Mouse (Mus musculus) kidney, embryonic 15.5 days (tissue): ENCODE data around the gene Rab25. TPM values are rescaled to one million over a fixed set of nuclear protein-coding genes. Genes with fewer than 3 reads are reported as not detected.

Source experiments
- ATAC-seq: fragments of 200-750 bp; cut with Nextera tagmentation; replicated peaks from 2 replicates; pipeline ENCODE4 v1.8.0; 2017; ENCODE audit warnings: moderate TSS enrichment; ENCODE audit not compliant: low FRiP score
- H3K27ac ChIP-seq: fragments of 300-500 bp; sonication (generic); 2 replicates; pipeline ENCODE4 v1.5.1; 2015; ENCODE audit warnings: mild to moderate bottlenecking, inconsistent platforms
- H3K27me3 ChIP-seq: fragments of 300-500 bp; sonication (generic); 2 replicates; pipeline ENCODE4 v1.6.1; 2015; ENCODE audit warnings: inconsistent platforms
- H3K36me3 ChIP-seq: fragments of 300-500 bp; sonication (generic); 2 replicates; pipeline ENCODE4 v1.6.1; 2015; ENCODE audit warnings: inconsistent platforms
- H3K4me1 ChIP-seq: fragments of 300-500 bp; sonication (generic); 2 replicates; pipeline ENCODE4 v1.6.1; 2015; ENCODE audit warnings: inconsistent platforms
- H3K4me2 ChIP-seq: fragments of 300-500 bp; sonication (generic); 2 replicates; pipeline ENCODE4 v1.6.1; 2015; ENCODE audit warnings: moderate library complexity, mild to moderate bottlenecking, inconsistent platforms
- H3K4me3 ChIP-seq: fragments of 300-500 bp; sonication (generic); replicated peaks from 2 replicates; pipeline ENCODE4 v1.5.1; 2015; ENCODE audit warnings: mild to moderate bottlenecking, inconsistent platforms
- H3K9ac ChIP-seq: fragments of 300-500 bp; sonication (generic); 2 replicates; pipeline ENCODE4 v1.6.1; 2015; ENCODE audit warnings: mild to moderate bottlenecking, inconsistent platforms
- H3K9me3 ChIP-seq: fragments of 300-500 bp; sonication (generic); replicated peaks from 2 replicates; pipeline ENCODE4 v1.6.1; 2016; ENCODE audit warnings: inconsistent platforms
- WGBS: fragments of 180-500 bp; shearing (Covaris S2); methylation state at CpG from one replicate; pipeline ENCODE4 v1.1.7; 2015; ENCODE audit warnings: mixed read lengths; 5-methylcytosine and 5-hydroxymethylcytosine counted together
- polyA plus RNA-seq: library from polyadenylated mRNA; unstranded; fragments of >200 nt; fragmentation: Nextera tagmentation; extraction: Ambion mirVana; gene quantifications from 2 replicates; pipeline ENCODE4 v1.2.1, GENCODE M21; 2015

Gene Rab25
- polyA plus RNA-seq, 1 experiment from 2014 or later: 15.1 TPM

GRCm38 (mm10) chr3:88552082-88552645 lies 4.1 kb upstream of the Rab25 start:
- Histone ChIP-seq H3K27ac (peak overlapping the region; percentile 99), H3K4me3 (peak overlapping the region; percentile 94), H3K9ac (peak overlapping the region; percentile 59), H3K27me3 (no peaks in the 10 kb centered on the region), H3K4me2 (peak overlapping the region; percentile 84), H3K36me3 (peaks cover 23% of the 10 kb centered on the region), H3K4me1 (peaks cover 42% of the 10 kb centered on the region), H3K9me3 (no peaks in the 10 kb centered on the region)
- ATAC-seq: no peak
- WGBS: 20% methylated on average over 16 of the region's 16 CpGs

GRCm38 (mm10) chr3:88551586-88551985 lies 3.5 kb upstream of the Rab25 start:
- Histone ChIP-seq H3K9ac (no peak overlapping the region), H3K27ac (peak overlapping the region; percentile 41; the same call in 1 of the 2 replicates), H3K9me3 (no peaks in the 10 kb centered on the region), H3K4me2 (peak overlapping the region; percentile 84), H3K4me3 (peak overlapping the region; percentile 4; the same call in 1 of the 2 replicates), H3K27me3 (no peaks in the 10 kb centered on the region), H3K36me3 (peaks cover 17% of the 10 kb centered on the region), H3K4me1 (peaks cover 46% of the 10 kb centered on the region)
- ATAC-seq: no peak
- 75% methylated on average over 4 of the region's 4 CpGs for WGBS

GRCm38 (mm10) chr3:88546674-88547418 lies 1.3 kb downstream of the Rab25 start:
- no peak overlapping the region for H3K4me2 ChIP-seq

GRCm38 (mm10) chr3:88544955-88545591 lies 3.0 kb downstream of the Rab25 start:
- H3K9me3 ChIP-seq: no peaks in the 10 kb centered on the region
- no peak overlapping the region for H3K4me3 ChIP-seq
- 51% methylated on average over 20 of the region's 20 CpGs for WGBS
- peaks cover 19% of the 10 kb centered on the region for H3K36me3 ChIP-seq
- no peak for ATAC-seq
- no peak overlapping the region for H3K4me2 ChIP-seq
- no peak overlapping the region for H3K9ac ChIP-seq
- peaks cover 38% of the 10 kb centered on the region for H3K4me1 ChIP-seq
- H3K27ac ChIP-seq: peak overlapping the region; percentile 30; the same call in 1 of the 2 replicates
- H3K27me3 ChIP-seq: no peaks in the 10 kb centered on the region

More at GRCm38 (mm10) chr3:88546674-88547418, 1.3 kb downstream of the Rab25 start:
- H3K36me3 ChIP-seq: 0 out of 2 replicates have a peak, but pooled peaks cover 4% of the 10 kb centered on the region
- no peak for ATAC-seq
- H3K4me1 ChIP-seq: peaks cover 40% of the 10 kb centered on the region
- H3K9ac ChIP-seq: no peak overlapping the region
- no peaks in the 10 kb centered on the region for H3K27me3 ChIP-seq
- WGBS: 77% methylated on average over 6 of the region's 6 CpGs
- H3K4me3 ChIP-seq: no peak overlapping the region
- no peak overlapping the region for H3K27ac ChIP-seq
- H3K9me3 ChIP-seq: no peaks in the 10 kb centered on the region

- 33% methylated on average over 5 of the region's 5 CpGs for WGBS
- no peak for ATAC-seq
- Histone ChIP-seq H3K27me3 (no peaks in the 10 kb centered on the region), H3K9me3 (no peaks in the 10 kb centered on the region), H3K4me3 (no peak overlapping the region), H3K9ac (no peak overlapping the region), H3K36me3 (peaks cover 23% of the 10 kb centered on the region), H3K4me2 (no peak overlapping the region), H3K4me1 (peaks cover 42% of the 10 kb centered on the region), H3K27ac (no peak overlapping the region; the same call in 1 of the 2 replicates)
Measured at GRCm38 (mm10) chr3:88544514-88544913, 3.6 kb downstream of the Rab25 start.

- WGBS: 60% methylated on average over 5 of the region's 5 CpGs
- Histone ChIP-seq H3K4me2 (no peak overlapping the region), H3K9me3 (no peaks in the 10 kb centered on the region), H3K36me3 (peaks cover 23% of the 10 kb centered on the region), H3K27me3 (no peaks in the 10 kb centered on the region), H3K4me3 (no peak overlapping the region), H3K27ac (no peak overlapping the region), H3K4me1 (peaks cover 46% of the 10 kb centered on the region), H3K9ac (no peak overlapping the region)
- no peak for ATAC-seq
Measured at GRCm38 (mm10) chr3:88543651-88544410, 4.3 kb downstream of the Rab25 start.

- peaks cover 48% of the 10 kb centered on the region for H3K4me1 ChIP-seq
Measured at GRCm38 (mm10) chr3:88543174-88543573, 4.9 kb downstream of the Rab25 start.

GRCm38 (mm10) chr3:88542486-88542885 lies 5.6 kb downstream of the Rab25 start:
- 54% methylated on average over 4 of the region's 4 CpGs for WGBS
- no peak overlapping the region for H3K4me3 ChIP-seq
- no peak for ATAC-seq

More at GRCm38 (mm10) chr3:88543174-88543573, 4.9 kb downstream of the Rab25 start:
- no peak overlapping the region for H3K4me2 ChIP-seq
- WGBS: 83% methylated on average over 8 of the region's 8 CpGs
- no peaks in the 10 kb centered on the region for H3K9me3 ChIP-seq
- H3K27ac ChIP-seq: no peak overlapping the region
- no peak for ATAC-seq
- H3K27me3 ChIP-seq: no peaks in the 10 kb centered on the region
- H3K36me3 ChIP-seq: peaks cover 29% of the 10 kb centered on the region
- no peak overlapping the region for H3K4me3 ChIP-seq
- H3K9ac ChIP-seq: no peak overlapping the region

GRCm38 (mm10) chr3:88541622-88542401 lies 6.3 kb downstream of the Rab25 start:
- Histone ChIP-seq H3K4me1 (peaks cover 56% of the 10 kb centered on the region), H3K4me3 (no peak overlapping the region), H3K36me3 (peaks cover 42% of the 10 kb centered on the region), H3K27me3 (no peaks in the 10 kb centered on the region), H3K4me2 (no peak overlapping the region), H3K9ac (no peak overlapping the region), H3K27ac (peak overlapping the region; percentile 39; the same call in 1 of the 2 replicates), H3K9me3 (no peaks in the 10 kb centered on the region)
- ATAC-seq: no peak
- 72% methylated on average over 7 of the region's 7 CpGs for WGBS

More at GRCm38 (mm10) chr3:88542486-88542885, 5.6 kb downstream of the Rab25 start:
- Histone ChIP-seq H3K4me2 (no peak overlapping the region), H3K4me1 (peaks cover 53% of the 10 kb centered on the region), H3K27ac (no peak overlapping the region), H3K9me3 (no peaks in the 10 kb centered on the region), H3K36me3 (peaks cover 36% of the 10 kb centered on the region), H3K9ac (no peak overlapping the region), H3K27me3 (no peaks in the 10 kb centered on the region)

- Histone ChIP-seq H3K36me3 (peaks cover 52% of the 10 kb centered on the region), H3K9ac (no peak overlapping the region), H3K4me2 (no peak overlapping the region), H3K27me3 (no peaks in the 10 kb centered on the region), H3K4me1 (peaks cover 68% of the 10 kb centered on the region), H3K27ac (peak overlapping the region; percentile 5; the same call in 1 of the 2 replicates), H3K9me3 (no peaks in the 10 kb centered on the region), H3K4me3 (no peak overlapping the region)
- 63% methylated on average over 5 of the region's 5 CpGs for WGBS
- ATAC-seq: no peak
Measured at GRCm38 (mm10) chr3:88540085-88540484, 8.0 kb downstream of the Rab25 start.

- H3K4me1 ChIP-seq: peaks cover 69% of the 10 kb centered on the region
- no peak for ATAC-seq
- H3K4me3 ChIP-seq: no peak overlapping the region
- no peak overlapping the region for H3K4me2 ChIP-seq
- H3K36me3 ChIP-seq: peaks cover 52% of the 10 kb centered on the region
- H3K27me3 ChIP-seq: no peaks in the 10 kb centered on the region
- WGBS: 27% methylated on average over 3 of the region's 3 CpGs
- no peak overlapping the region for H3K27ac ChIP-seq
- H3K9me3 ChIP-seq: no peaks in the 10 kb centered on the region
- H3K9ac ChIP-seq: no peak overlapping the region
Measured at GRCm38 (mm10) chr3:88539397-88539796, 8.7 kb downstream of the Rab25 start.
